9 mouse cellular contexts compared by ENCODE assay signal in genomic region chr8:122224650-122225022, GRCm38 (mm10). TPM values are rescaled to one million over a fixed set of nuclear protein-coding genes. Genes with fewer than 3 reads are reported as not detected.
DNase-seq lines count a peak whose midpoint lies in the region; ATAC-seq lines count a peak whose summit lies in the region.
"Had no signal": no experiment of that assay in that cellular context is flagged by ENCODE, and none has a peak within 500 bp of the region (broad histone marks: within the 10 kb centered on the region; RNA-seq: fewer than 3 reads in every experiment).

No protein-coding gene starts in this region.

- DNase-seq in NIH3T3 (ENCODE audit: low read depth): peak; percentile 83
- DNase-seq in limb, embryonic 11.5 days (ENCODE audit: low spot score): no peak
- no peak for DNase-seq in retina, postnatal 1 day
- no peak for DNase-seq in natural killer cell, adult 2 months (ENCODE audit: low spot score in 2 of 2)
- DNase-seq: liver, embryonic 13.5 days had no signal

- WGBS in kidney, embryonic 15.5 days: 53% methylated on average over 6 of the region's 6 CpGs
- 48% methylated on average over 6 of the region's 6 CpGs for WGBS in kidney, embryonic 14.5 days
- 30% methylated on average over 6 of the region's 6 CpGs for WGBS in embryonic facial prominence, embryonic 15.5 days
- 73% methylated on average over 6 of the region's 6 CpGs for WGBS in limb, embryonic 11.5 days

- H3K9ac ChIP-seq in kidney, embryonic 15.5 days: no peak overlapping the region
- no peak overlapping the region for H3K9ac ChIP-seq in kidney, embryonic 14.5 days (ENCODE audit: low read depth, low read length)
- no peak overlapping the region for H3K9ac ChIP-seq in embryonic facial prominence, embryonic 15.5 days
- H3K9ac ChIP-seq in limb, embryonic 11.5 days (ENCODE audit: low read length): no peak overlapping the region; the same call in 1 of the 2 replicates
- H3K9ac ChIP-seq: liver, embryonic 13.5 days had no signal

- 0 out of 2 replicates have a peak, but pooled peaks have one; percentile 15 for ATAC-seq in kidney, embryonic 15.5 days (replicated peaks; ENCODE audit: low FRiP score)
- no peak for ATAC-seq in kidney, embryonic 14.5 days (ENCODE audit: low FRiP score, low TSS enrichment)
- ATAC-seq in embryonic facial prominence, embryonic 15.5 days (ENCODE audit: insufficient number of reproducible peaks, low FRiP score, low TSS enrichment, low read depth): peak; percentile 66; the same call in 1 of the 2 replicates
- no peak for ATAC-seq in limb, embryonic 11.5 days (ENCODE audit: insufficient number of reproducible peaks, low FRiP score, low TSS enrichment, low read depth)
- no peak for ATAC-seq in activated CD4-positive, CD25-positive, alpha-beta regulatory T cell, adult 4 months

- peaks cover 13% of the 10 kb centered on the region for H3K4me1 ChIP-seq in kidney, embryonic 15.5 days
- no peaks in the 10 kb centered on the region for H3K4me1 ChIP-seq in kidney, embryonic 14.5 days (ENCODE audit: control insufficient read depth, insufficient read depth, low read length)
- H3K4me1 ChIP-seq in embryonic facial prominence, embryonic 15.5 days: peaks cover 17% of the 10 kb centered on the region
- H3K4me1 ChIP-seq in limb, embryonic 11.5 days (ENCODE audit: control insufficient read depth, insufficient read depth, low read length): 0 out of 2 replicates have a peak, but pooled peaks cover 2% of the 10 kb centered on the region
- H3K4me1 ChIP-seq: liver, embryonic 13.5 days had no signal

- no peaks in the 10 kb centered on the region for H3K9me3 ChIP-seq in kidney, embryonic 15.5 days (replicated peaks)
- H3K9me3 ChIP-seq in kidney, embryonic 14.5 days (ENCODE audit: control insufficient read depth, low read length): no peaks in the 10 kb centered on the region
- H3K9me3 ChIP-seq in embryonic facial prominence, embryonic 15.5 days (replicated peaks): no peaks in the 10 kb centered on the region
- no peaks in the 10 kb centered on the region for H3K9me3 ChIP-seq in limb, embryonic 11.5 days (ENCODE audit: control insufficient read depth, low read length)
- H3K9me3 ChIP-seq: liver, embryonic 13.5 days had no signal

- H3K4me3 ChIP-seq in kidney, embryonic 15.5 days (replicated peaks): no peak overlapping the region
- no peak overlapping the region for H3K4me3 ChIP-seq in kidney, embryonic 14.5 days (ENCODE audit: low read length)
- no peak overlapping the region for H3K4me3 ChIP-seq in embryonic facial prominence, embryonic 15.5 days (replicated peaks)
- H3K4me3 ChIP-seq in limb, embryonic 11.5 days (ENCODE audit: low read depth, low read length): no peak overlapping the region
- H3K4me3 ChIP-seq: liver, embryonic 13.5 days had no signal

- H3K27me3 ChIP-seq in kidney, embryonic 15.5 days: peaks cover 29% of the 10 kb centered on the region
- peaks cover 6% of the 10 kb centered on the region for H3K27me3 ChIP-seq in kidney, embryonic 14.5 days (ENCODE audit: control insufficient read depth, insufficient read depth, low read length)
- H3K27me3 ChIP-seq in embryonic facial prominence, embryonic 15.5 days: peaks cover 13% of the 10 kb centered on the region
- H3K27me3 ChIP-seq in limb, embryonic 11.5 days (ENCODE audit: control insufficient read depth, insufficient read depth, low read length): peaks cover 11% of the 10 kb centered on the region

- H3K4me2 ChIP-seq in kidney, embryonic 15.5 days: no peak overlapping the region
- no peak overlapping the region for H3K4me2 ChIP-seq in kidney, embryonic 14.5 days (replicated peaks; ENCODE audit: low read depth, low read length)
- no peak overlapping the region for H3K4me2 ChIP-seq in embryonic facial prominence, embryonic 15.5 days (replicated peaks)
- no peak overlapping the region for H3K4me2 ChIP-seq in limb, embryonic 11.5 days (ENCODE audit: low read depth, severe bottlenecking)
- H3K4me2 ChIP-seq: liver, embryonic 13.5 days had no signal

- no peaks in the 10 kb centered on the region for H3K36me3 ChIP-seq in kidney, embryonic 15.5 days
- no peaks in the 10 kb centered on the region for H3K36me3 ChIP-seq in kidney, embryonic 14.5 days (ENCODE audit: control insufficient read depth, insufficient read depth, low read length)
- H3K36me3 ChIP-seq in embryonic facial prominence, embryonic 15.5 days: no peaks in the 10 kb centered on the region
- no peaks in the 10 kb centered on the region for H3K36me3 ChIP-seq in limb, embryonic 11.5 days (ENCODE audit: control insufficient read depth, insufficient read depth, low read length)
- H3K36me3 ChIP-seq: liver, embryonic 13.5 days had no signal

- H3K27ac ChIP-seq in kidney, embryonic 15.5 days: no peak overlapping the region
- H3K27ac ChIP-seq in kidney, embryonic 14.5 days (ENCODE audit: low read depth, low read length): no peak overlapping the region
- H3K27ac ChIP-seq in embryonic facial prominence, embryonic 15.5 days (replicated peaks): peak overlapping the region; percentile 55
- peak overlapping the region; percentile 33; the same call in 1 of the 2 replicates for H3K27ac ChIP-seq in limb, embryonic 11.5 days (replicated peaks; ENCODE audit: low read depth, low read length)
- H3K27ac ChIP-seq: liver, embryonic 13.5 days had no signal

RNA-seq across cellular contexts. Expression of gene Zfpm1, which starts 57.3 kb away (rescaled TPM):
- 2.2 and 2.4 TPM in 2 replicates for polyA plus RNA-seq in kidney, embryonic 15.5 days (2015; fragmentation: Nextera tagmentation; extraction: Ambion mirVana)
- polyA plus RNA-seq in kidney, embryonic 14.5 days (2014; fragmentation: Nextera tagmentation; extraction: Ambion mirVana): 2.7 and 2.8 TPM in 2 replicates
- polyA plus RNA-seq in embryonic facial prominence, embryonic 15.5 days (2015; fragmentation: Nextera tagmentation; extraction: Ambion mirVana): 1.4 and 1.6 TPM in 2 replicates
- 1.3 and 1.4 TPM in 2 replicates for polyA plus RNA-seq in limb, embryonic 11.5 days (2014; fragmentation: Nextera tagmentation; extraction: Ambion mirVana)
- 1 to 10 TPM; 1.7 to 2.2 TPM for polyA plus RNA-seq in activated CD4-positive, CD25-positive, alpha-beta regulatory T cell, adult 4 months (2017; shearing (Covaris generic))

Comparison
In these comparisons a context has a peak if more than half of its experiments do, and no peak if none do; other contexts are left out.
1. ATAC-seq: peak in kidney, embryonic 15.5 days (single experiment) and embryonic facial prominence, embryonic 15.5 days (single experiment); none in kidney, embryonic 14.5 days (single experiment), limb, embryonic 11.5 days (single experiment) and activated CD4-positive, CD25-positive, alpha-beta regulatory T cell, adult 4 months (single experiment).
2. H3K27ac ChIP-seq: peak in embryonic facial prominence, embryonic 15.5 days (single experiment) and limb, embryonic 11.5 days (single experiment); none in kidney, embryonic 15.5 days (single experiment) and kidney, embryonic 14.5 days (single experiment).